Mouse (Mus musculus): ENCODE results near the gene 4933428G20Rik.

Gene 4933428G20Rik

GRCm38 (mm10) chr11:97462538-97462937 lies 37.6 kb downstream of the 4933428G20Rik start:
- DNase-seq (ENCODE audit: low read depth) = no peak

GRCm38 (mm10) chr11:97461307-97461820 lies 38.8 kb downstream of the 4933428G20Rik start:
- no peak for DNase-seq (ENCODE audit: low read depth)

- DNase-seq (ENCODE audit: low read depth) = no peak
Measured at GRCm38 (mm10) chr11:97457120-97457519, 43.0 kb downstream of the 4933428G20Rik start.

- DNase-seq (ENCODE audit: low read depth) = no peak
Measured at GRCm38 (mm10) chr11:97451625-97452024, 48.5 kb downstream of the 4933428G20Rik start.

- no peak for DNase-seq (ENCODE audit: low read depth)
Measured at GRCm38 (mm10) chr11:97450305-97450922, 49.7 kb downstream of the 4933428G20Rik start.

GRCm38 (mm10) chr11:97449601-97450293 lies 50.4 kb downstream of the 4933428G20Rik start:
- peak; percentile 28 for DNase-seq (ENCODE audit: low read depth)

- peak; percentile 38 for DNase-seq (ENCODE audit: low read depth)
Measured at GRCm38 (mm10) chr11:97448611-97449394, 51.3 kb downstream of the 4933428G20Rik start.

- DNase-seq (ENCODE audit: low read depth) = no peak
Measured at GRCm38 (mm10) chr11:97447979-97448378, 52.2 kb downstream of the 4933428G20Rik start.

GRCm38 (mm10) chr11:97445999-97446511 lies 54.1 kb downstream of the 4933428G20Rik start:
- no peak for DNase-seq (ENCODE audit: low read depth)

- DNase-seq (ENCODE audit: low read depth) = no peak
Measured at GRCm38 (mm10) chr11:97445596-97445995, 54.5 kb downstream of the 4933428G20Rik start.

GRCm38 (mm10) chr11:97442891-97443675 lies 57.1 kb downstream of the 4933428G20Rik start:
- no peak for DNase-seq (ENCODE audit: low read depth)

- peak; percentile 76 for DNase-seq (ENCODE audit: low read depth)
Measured at GRCm38 (mm10) chr11:97441658-97442125, 58.4 kb downstream of the 4933428G20Rik start.

GRCm38 (mm10) chr11:97441036-97441657 lies 59.0 kb downstream of the 4933428G20Rik start:
- peak; percentile 83 for DNase-seq (ENCODE audit: low read depth)

All from 416B (cell line).